Mouse (Mus musculus) CH12.LX (cell line): ENCODE measurements at regions not wholly inside any gene's neighbourhood (a gene's known extent, or its start where the extent isn't known, plus 50 kb on each side); places are given as distances from the start of the nearest gene placed in this dataset.
A peak's percentile ranks its signal among the peaks of the same experiment; 100 is the strongest.

Experiments
- DNase-seq: peaks from one replicate; pipeline ENCODE4 v3.0.0-alpha.2; 2013; ENCODE audit errors: extremely low read depth
- H3K27ac ChIP-seq: 2 replicates; pipeline ENCODE4 v1.5.1; 2012; ENCODE audit warnings: low read depth, mild to moderate bottlenecking, control low read depth, moderate library complexity; ENCODE audit not compliant: insufficient read depth
- H3K27me3 ChIP-seq: replicated peaks from 2 replicates; pipeline ENCODE3; 2012; ENCODE audit warnings: inconsistent platforms
- H3K36me3 ChIP-seq, 2 experiments: replicated peaks in 1 of 2; 2 replicates each; pipeline versions ENCODE3 to v1.6.1; 2012; ENCODE audit warnings: inconsistent platforms in 1 of 2, low read length in 1 of 2, mild to moderate bottlenecking in 1 of 2, mixed read lengths in 1 of 2, moderate library complexity in 1 of 2; ENCODE audit not compliant: control insufficient read depth in 1 of 2, insufficient read depth in 1 of 2
- H3K4me1 ChIP-seq, 2 experiments: 2 replicates each; pipeline ENCODE4 v1.6.1; 2012; ENCODE audit warnings: inconsistent platforms in 1 of 2, moderate library complexity in 1 of 2; ENCODE audit not compliant: insufficient read depth in 2 of 2, control insufficient read depth in 1 of 2
- H3K4me2 ChIP-seq: 2 replicates; pipeline ENCODE4 v1.6.1; 2012; ENCODE audit warnings: low read depth, mild to moderate bottlenecking, control low read depth; ENCODE audit not compliant: poor library complexity, insufficient read depth, severe bottlenecking
- H3K4me3 ChIP-seq, 3 experiments: fragments of 150-350 bp in 1 of 3; sonication (generic) in 1 of 3; replicated peaks in 1 of 3; 2 replicates each; pipeline versions ENCODE3 to v1.5.1; 2011 to 2012; ENCODE audit warnings: low read depth in 2 of 3, low read length in 2 of 3, mild to moderate bottlenecking in 2 of 3, moderate library complexity in 2 of 3, control low read depth in 1 of 3, improper control_type of control experiment in 1 of 3, inconsistent platforms in 1 of 3, mixed read lengths in 1 of 3; ENCODE audit not compliant: poor library complexity in 1 of 3
- H3K79me2 ChIP-seq: replicated peaks from 2 replicates; pipeline ENCODE4 v1.6.1; 2012; ENCODE audit warnings: mild to moderate bottlenecking, moderate library complexity; ENCODE audit not compliant: control insufficient read depth, poor library complexity, insufficient read depth, severe bottlenecking; ENCODE audit errors: extremely low read depth
- H3K9ac ChIP-seq: 2 replicates; pipeline ENCODE4 v1.6.1; 2012; ENCODE audit warnings: low read depth, mild to moderate bottlenecking, control low read depth, moderate library complexity; ENCODE audit not compliant: insufficient read depth
- H3K9me3 ChIP-seq: replicated peaks from 2 replicates; pipeline ENCODE3; 2012; ENCODE audit warnings: low read length, inconsistent platforms, mixed read lengths
- E2F4 ChIP-seq: IDR thresholded peaks from 2 replicates; pipeline ENCODE4 v1.6.1; 2011; ENCODE audit warnings: low read depth, low read length, improper control_type of control experiment; ENCODE audit not compliant: insufficient replicate concordance
- ELF1 ChIP-seq: IDR thresholded peaks from 2 replicates; pipeline ENCODE4 v1.6.1; 2014; ENCODE audit warnings: low read depth, mild to moderate bottlenecking, inconsistent platforms, low read length, improper control_type of control experiment
- EP300 ChIP-seq: IDR thresholded peaks from 2 replicates; pipeline ENCODE4 v1.6.1; 2011; ENCODE audit warnings: low read length, improper control_type of control experiment
- ETS1 ChIP-seq: conservative IDR thresholded peaks from 2 replicates; pipeline ENCODE4 v1.6.1; 2012; ENCODE audit warnings: low read depth, mild to moderate bottlenecking, inconsistent platforms, low read length, improper control_type of control experiment, moderate library complexity
- GABPA ChIP-seq: IDR thresholded peaks from 2 replicates; pipeline ENCODE4 v1.6.1; 2012; ENCODE audit warnings: low read depth, low read length, improper control_type of control experiment, inconsistent platforms; ENCODE audit not compliant: insufficient replicate concordance
- HCFC1 ChIP-seq: IDR thresholded peaks from 2 replicates; pipeline ENCODE4 v1.6.1; 2012; ENCODE audit warnings: low read depth, mild to moderate bottlenecking, inconsistent platforms, low read length, improper control_type of control experiment
- IRF4 ChIP-seq: IDR thresholded peaks from 2 replicates; pipeline ENCODE4 v1.6.1; 2014; ENCODE audit warnings: low read depth, mild to moderate bottlenecking, inconsistent platforms, low read length, improper control_type of control experiment
- JUN ChIP-seq: IDR thresholded peaks from 2 replicates; pipeline ENCODE4 v1.6.1; 2011; ENCODE audit warnings: low read depth, mild to moderate bottlenecking, low read length, improper control_type of control experiment, moderate library complexity; ENCODE audit not compliant: insufficient read depth
- MAX ChIP-seq: IDR thresholded peaks from 2 replicates; pipeline ENCODE4 v1.6.1; 2011; ENCODE audit warnings: low read length, improper control_type of control experiment
- MEF2A ChIP-seq: IDR thresholded peaks from 2 replicates; pipeline ENCODE4 v1.6.1; 2014; ENCODE audit warnings: low read depth, mild to moderate bottlenecking, inconsistent platforms, low read length, improper control_type of control experiment, borderline replicate concordance
- NRF1 ChIP-seq: IDR thresholded peaks from 2 replicates; pipeline ENCODE4 v1.6.1; 2014; ENCODE audit warnings: low read depth, mild to moderate bottlenecking, inconsistent platforms, low read length, improper control_type of control experiment, moderate library complexity
- PAX5 ChIP-seq: IDR thresholded peaks from 2 replicates; pipeline ENCODE4 v1.6.1; 2012; ENCODE audit warnings: low read length, inconsistent platforms, mixed read lengths
- POLR2AphosphoS2 ChIP-seq: IDR thresholded peaks from 2 replicates; pipeline ENCODE4 v1.6.1; 2011; ENCODE audit warnings: low read depth, low read length, improper control_type of control experiment
- TCF12 ChIP-seq: IDR thresholded peaks from 2 replicates; pipeline ENCODE4 v1.6.1; 2014; ENCODE audit warnings: low read depth, mild to moderate bottlenecking, inconsistent platforms, low read length, improper control_type of control experiment
- ZC3H11A ChIP-seq: IDR thresholded peaks from 2 replicates; pipeline ENCODE4 v1.6.1; 2012; ENCODE audit warnings: low read depth, mild to moderate bottlenecking, inconsistent platforms, low read length, improper control_type of control experiment
- ZKSCAN1 ChIP-seq: IDR thresholded peaks from 2 replicates; pipeline ENCODE4 v1.6.1; 2012; ENCODE audit warnings: low read depth, inconsistent platforms, low read length, improper control_type of control experiment, borderline replicate concordance
- ZNF384 ChIP-seq: IDR thresholded peaks from 2 replicates; pipeline ENCODE4 v1.6.1; 2012; ENCODE audit warnings: low read depth, low read length, improper control_type of control experiment, inconsistent platforms
- dilution Hi-C: fragments of 300-500 bp; cut with MboI; formaldehyde crosslinking; loops from 2 replicates; pipeline ENCODE4 v1.14.3; 2020; ENCODE audit warnings: low sequenced_read_pairs; ENCODE audit not compliant: extremely low pct_unique_long_range_greater_than_20kb, extremely low pct_ligation_motif_present
- in situ Hi-C: fragments of 300-500 bp; cut with MboI; formaldehyde crosslinking; loops from 3 replicates; pipeline ENCODE4 v1.14.3; 2019; ENCODE audit warnings: low sequenced_read_pairs, low pct_ligation_motif_present, low pct_unique_long_range_greater_than_20kb, mixed read lengths

DNA sequence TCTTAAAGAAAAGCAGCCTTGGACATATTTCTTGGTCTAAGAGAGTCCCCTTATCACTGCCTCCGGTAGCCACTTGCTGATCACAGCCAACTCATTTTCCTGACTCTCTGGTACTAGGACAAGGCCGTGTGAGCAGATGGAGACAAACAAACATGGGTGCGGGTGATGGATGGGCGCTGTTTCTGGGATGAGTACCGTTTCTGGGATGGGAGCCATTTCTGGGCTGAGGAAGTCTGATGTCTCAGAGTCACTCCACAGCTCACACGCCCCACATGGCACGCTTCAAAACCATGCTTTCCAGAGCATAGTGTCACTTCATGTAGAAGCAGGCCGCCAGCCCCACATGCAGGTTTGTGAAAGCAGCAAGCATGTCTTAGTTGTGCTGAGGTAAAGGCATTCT is 225.6 kb upstream of the Cxcl12 start:
- Histone ChIP-seq H3K4me1 (peaks cover 5 to 22% of the 10 kb centered on the region in 2 experiments; a peak in 3 of 4 replicates), H3K27ac (no peak overlapping the region), H3K36me3 (no peaks in the 10 kb centered on the region), H3K9ac (no peak overlapping the region), H3K4me3 (no peak overlapping the region), H3K4me2 (no peak overlapping the region), H3K79me2 (no peaks in the 10 kb centered on the region), H3K9me3 (no peaks in the 10 kb centered on the region), H3K27me3 (no peaks in the 10 kb centered on the region)
- in situ Hi-C loops (no loop called here), dilution Hi-C loops (no loop called here)
- DNase-seq, result no peak
- TF ChIP-seq ZC3H11A (no peak), GABPA (no peak), ELF1 (no peak), ZKSCAN1 (no peak), PAX5 (no peak), HCFC1 (no peak), ETS1 (no peak)

DNA sequence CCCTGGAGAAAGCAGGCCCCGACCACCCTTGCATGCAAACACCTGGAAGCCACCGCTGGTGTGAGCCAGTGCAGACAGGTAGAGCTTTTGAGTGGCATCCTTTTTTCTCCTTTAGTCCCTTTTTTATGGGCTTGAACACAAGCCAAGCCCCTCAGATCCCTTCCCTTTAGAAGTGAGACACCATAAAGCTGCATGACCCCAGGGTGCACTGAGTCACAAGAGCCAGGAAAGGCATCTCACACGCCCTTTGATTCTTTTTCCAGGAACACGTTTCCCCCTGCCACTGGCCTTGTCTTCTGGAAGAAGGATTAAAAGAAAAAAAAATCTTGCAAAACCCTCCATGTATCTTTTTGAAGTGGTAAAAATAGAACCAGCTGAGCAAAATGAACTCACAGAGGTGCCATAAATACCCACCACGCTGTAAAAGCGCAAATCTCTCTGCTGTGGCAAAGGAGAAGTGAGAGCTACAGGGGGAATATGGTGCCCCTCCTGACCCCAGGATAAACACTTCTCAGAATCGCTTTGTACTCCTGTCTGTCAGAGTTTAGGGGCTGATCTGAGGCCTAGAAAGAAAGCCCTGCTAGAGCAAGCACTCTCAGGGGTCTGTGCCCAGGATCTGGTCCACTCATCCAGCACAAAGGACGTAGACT is 222.1 kb upstream of the Cxcl12 start:
- peak; percentile 57 for DNase-seq
- Histone ChIP-seq H3K9me3 (no peaks in the 10 kb centered on the region), H3K27ac (no peak overlapping the region), H3K79me2 (no peaks in the 10 kb centered on the region), H3K4me1 (peaks cover 5 to 22% of the 10 kb centered on the region in 2 experiments; a peak in 3 of 4 replicates), H3K9ac (no peak overlapping the region), H3K36me3 (no peaks in the 10 kb centered on the region), H3K4me2 (no peak overlapping the region), H3K4me3 (no peak overlapping the region), H3K27me3 (no peaks in the 10 kb centered on the region)
- dilution Hi-C loops, result no loop called here
- TF ChIP-seq IRF4, result peak; percentile 61; the same call in 1 of the 2 replicates
- no peak for TF ChIP-seq E2F4
- TF ChIP-seq PAX5, result no peak
- TF ChIP-seq ETS1, result peak; percentile 30; the same call in 1 of the 2 replicates
- TF ChIP-seq MAX, result no peak
- TF ChIP-seq HCFC1, result no peak
- TF ChIP-seq ZNF384, result peak; percentile 50; the same call in 1 of the 2 replicates
- no peak for TF ChIP-seq TCF12
- peak; percentile 92 for TF ChIP-seq MEF2A
- no peak for TF ChIP-seq GABPA
- peak; percentile 52 for TF ChIP-seq EP300
- no peak for TF ChIP-seq JUN
- TF ChIP-seq NRF1, result no peak
- no peak for TF ChIP-seq ZC3H11A
- no peak for TF ChIP-seq POLR2AphosphoS2
- in situ Hi-C loops, result no loop called here
